Mouse (Mus musculus) skeletal muscle tissue, adult 2 months (tissue): Measurements from ENCODE around the gene Lrrc41.

Experiments used
- DNase-seq: peaks from one replicate; pipeline ENCODE4 v3.0.0-alpha.2; 2012; ENCODE audit warnings: low read depth, low spot score

The Lrrc41 gene

DNA sequence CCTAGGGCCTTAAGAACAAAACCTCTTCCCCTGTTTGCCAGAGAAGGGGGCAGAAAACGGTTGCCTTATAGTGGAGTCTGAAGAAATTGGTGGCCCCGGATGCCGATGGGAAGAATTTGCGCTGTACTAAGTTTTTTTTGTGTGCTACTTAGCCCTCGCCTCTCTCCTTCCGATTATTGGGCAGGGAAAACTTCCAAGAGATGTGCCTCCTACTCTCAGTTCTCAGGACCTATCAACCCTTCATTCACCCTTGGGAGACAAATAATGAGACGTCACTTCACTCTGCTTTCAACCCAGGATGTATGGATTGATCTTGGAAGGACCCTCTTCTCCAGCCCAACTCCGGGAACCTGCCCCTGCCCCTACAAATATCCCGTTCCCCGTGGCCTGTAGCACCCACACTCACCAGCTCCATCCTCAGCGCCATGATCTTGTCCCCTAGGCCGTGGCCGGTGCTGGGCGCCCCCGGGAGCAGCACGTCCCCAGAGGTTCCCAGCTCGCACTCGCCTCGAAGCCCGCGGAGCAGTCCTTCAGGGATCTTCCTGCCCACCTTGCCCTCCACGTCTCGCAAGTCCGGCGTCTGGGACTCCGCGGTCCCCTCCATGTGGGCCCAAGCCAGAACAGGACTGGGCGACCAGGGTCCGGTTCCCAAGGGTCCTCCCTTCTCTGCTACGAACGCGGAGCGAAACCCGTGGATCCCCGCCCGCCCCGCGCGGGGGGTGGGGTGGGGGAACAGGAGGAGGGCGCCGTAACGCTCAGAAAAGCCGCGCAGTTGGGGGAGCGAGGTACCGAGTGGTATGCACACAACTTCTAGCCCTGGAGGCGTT, 69.0 kb downstream of the Lrrc41 start:
- DNase-seq: no peak
